Mouse (Mus musculus) retina, embryonic 14.5 days (tissue): ENCODE results near the gene Lgals4.

Source experiments
- DNase-seq: peaks from one replicate; pipeline ENCODE4 v3.0.0-alpha.2; 2015; ENCODE audit warnings: low spot score

Gene Lgals4

DNA sequence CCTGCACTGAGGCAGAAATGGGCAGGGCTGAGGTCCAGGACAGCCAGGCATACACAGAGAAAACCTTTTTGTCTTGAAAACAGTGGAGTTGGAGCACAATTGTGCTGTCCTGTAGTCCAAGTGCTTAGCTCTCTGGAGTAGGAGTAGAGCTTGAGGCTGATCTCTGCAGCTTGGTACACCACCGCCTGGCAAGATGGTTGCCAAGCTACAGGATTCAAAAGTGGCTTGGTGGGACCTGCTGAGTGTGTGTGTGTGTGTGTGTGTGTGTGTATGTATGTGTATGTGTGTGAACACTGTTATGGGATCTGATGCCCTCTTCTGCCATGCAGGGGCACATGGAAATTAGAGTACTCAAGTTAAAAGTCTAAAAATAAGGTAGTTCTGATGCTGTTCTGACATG lies 11.1 kb upstream of the Lgals4 start:
- DNase-seq, result no peak

DNA sequence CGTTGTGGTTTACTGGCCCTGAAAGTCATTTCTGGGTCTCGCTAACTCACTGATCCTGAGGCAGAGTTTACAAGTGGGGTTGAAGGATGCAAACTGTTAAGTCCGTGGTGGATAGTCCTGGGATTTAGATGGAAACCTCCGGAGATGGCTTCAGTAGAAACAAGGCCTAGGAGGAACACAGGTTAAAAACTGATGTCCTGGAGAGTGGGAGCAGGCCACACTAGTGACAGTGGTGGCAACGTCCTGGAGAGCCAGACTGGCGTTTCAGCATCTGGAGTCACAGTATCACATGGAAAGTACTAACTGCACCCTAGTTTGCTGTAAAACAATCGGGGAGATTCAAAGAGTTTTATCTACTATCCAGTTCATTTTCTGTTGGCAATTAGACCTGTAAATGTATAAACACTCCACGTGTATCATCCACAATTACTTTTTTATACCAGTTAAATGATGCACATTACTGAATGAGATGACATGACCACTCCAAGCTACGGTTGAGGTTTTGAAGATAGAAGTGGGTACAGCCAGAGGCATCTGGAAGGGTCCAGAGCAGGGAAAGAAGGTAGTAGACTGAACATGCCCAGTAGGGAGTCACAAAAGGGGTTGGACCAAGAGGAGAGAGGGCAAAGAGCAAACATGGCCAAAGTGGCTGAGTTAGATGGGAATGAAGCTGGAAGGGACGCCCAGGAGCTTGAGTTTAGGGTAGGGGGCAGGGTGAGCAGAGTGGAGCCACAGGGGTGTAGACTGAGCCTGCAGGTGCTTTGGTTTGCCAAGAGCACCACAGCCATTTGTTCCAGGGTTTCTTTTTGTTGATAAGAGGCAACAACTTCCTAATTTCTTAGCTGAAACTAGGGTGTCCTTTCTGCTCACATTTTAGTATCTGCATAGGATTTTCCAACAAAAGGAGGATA lies 10.4 kb upstream of the Lgals4 start:
- no peak for DNase-seq

DNA sequence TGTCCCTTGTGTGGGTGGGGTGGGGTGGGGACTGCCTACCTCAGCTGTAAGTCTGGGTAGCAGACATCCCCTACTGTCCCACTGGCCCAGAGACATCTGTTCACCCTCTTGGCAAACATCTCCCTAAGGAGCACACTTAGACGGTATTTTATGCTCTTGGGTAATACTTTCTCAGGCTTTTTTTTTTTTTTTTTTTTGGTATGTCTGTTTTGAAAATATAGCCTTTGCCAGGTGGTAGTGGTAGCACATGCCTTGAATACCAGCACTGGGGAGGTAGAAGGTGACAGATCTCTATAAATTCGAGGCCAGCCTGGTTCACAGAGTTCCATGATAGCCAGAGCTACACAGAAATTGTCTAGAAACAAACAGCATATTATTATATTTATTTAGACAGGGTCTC lies 9.7 kb upstream of the Lgals4 start:
- no peak for DNase-seq

DNA sequence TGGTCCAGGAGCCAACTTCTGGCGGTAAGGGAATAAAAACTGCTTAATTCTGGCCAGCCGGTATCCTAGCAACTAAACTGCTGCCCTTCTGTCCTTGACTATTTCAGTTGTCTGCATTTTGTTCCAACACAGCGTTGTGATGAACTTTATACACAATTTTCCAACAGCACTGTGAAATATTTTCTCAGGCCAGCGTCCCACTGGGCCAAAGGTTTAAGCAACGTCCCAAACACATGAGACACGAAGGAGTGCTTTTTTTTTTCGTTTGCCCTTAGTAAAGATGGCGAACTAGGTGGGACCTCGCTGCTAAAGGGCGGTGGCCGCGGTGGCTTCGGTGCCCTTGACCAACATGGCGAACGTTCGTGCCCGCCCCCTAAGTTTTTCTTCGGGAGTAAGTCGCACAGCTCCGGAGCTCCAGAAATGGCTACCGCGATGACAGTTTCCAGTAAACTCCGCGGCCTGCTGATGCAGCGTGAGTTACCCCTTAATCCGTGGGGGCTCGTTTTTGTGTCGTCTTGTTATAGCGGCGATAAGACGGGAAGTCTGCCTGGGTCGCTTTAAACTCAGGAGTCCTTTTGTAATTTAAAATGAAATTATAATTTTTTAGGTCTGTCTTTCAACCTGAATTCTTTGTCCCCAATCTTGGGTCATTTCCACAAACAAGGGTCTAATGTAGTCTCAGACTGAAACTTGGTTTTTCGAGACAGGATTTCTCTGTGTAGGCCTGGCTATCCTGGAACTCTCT lies 8.5 kb upstream of the Lgals4 start, which contains the start of gene Ech1:
Gene Ech1, plus strand, starts transcription at position 277 of the 745 bp plus-strand sequence.
- DNase-seq, result peak; percentile 96

DNA sequence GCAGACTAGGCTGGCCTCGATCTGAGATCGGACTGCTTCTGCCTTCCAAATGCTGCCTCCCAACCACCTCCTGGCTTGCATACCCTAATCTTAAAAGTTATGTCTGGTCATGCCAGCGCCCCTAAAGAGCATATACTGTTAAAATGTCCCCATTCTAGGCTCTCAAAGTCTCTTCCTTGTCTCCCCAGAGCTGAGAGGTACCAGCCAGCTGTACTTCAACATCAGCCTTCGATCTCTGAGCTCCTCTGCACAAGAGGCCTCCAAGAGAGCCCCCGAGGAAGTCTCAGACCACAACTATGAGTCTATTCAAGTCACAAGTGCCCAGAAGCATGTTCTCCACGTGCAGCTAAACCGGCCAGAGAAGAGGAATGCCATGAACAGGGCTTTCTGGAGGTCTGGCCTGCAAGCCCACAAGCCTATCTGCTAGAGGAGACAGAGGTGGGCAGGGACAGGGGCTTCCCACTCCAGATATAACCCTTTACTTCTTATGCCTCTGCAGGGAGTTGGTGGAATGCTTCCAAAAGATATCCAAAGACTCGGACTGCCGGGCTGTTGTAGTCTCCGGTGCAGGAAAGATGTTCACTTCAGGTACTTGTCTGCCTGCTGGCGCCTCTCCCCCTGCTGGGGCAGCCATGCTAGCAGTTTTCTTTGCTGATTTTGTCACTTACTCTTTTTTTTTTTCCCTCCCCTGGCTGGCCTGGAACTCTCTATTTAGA lies 7.8 kb upstream of the Lgals4 start:
- no peak for DNase-seq

DNA sequence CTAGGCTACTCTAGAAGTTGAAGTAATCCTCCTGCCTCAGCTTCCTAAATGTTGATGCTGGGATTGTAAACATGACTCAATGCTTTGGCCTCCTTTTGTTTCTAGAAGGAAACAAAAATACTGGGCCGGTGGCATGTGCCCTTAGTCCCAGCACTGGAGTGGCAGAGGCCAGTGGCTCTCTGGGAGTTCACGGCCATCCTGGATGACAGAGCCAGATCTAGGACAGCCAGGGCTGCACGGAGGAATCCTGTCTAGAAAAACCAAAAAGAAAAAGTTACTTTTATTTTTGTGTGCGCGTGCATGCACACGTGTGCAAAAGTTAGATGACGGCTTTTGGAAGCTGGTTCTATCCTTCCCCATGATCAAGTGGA lies 7.3 kb upstream of the Lgals4 start:
- DNase-seq, result no peak

DNA sequence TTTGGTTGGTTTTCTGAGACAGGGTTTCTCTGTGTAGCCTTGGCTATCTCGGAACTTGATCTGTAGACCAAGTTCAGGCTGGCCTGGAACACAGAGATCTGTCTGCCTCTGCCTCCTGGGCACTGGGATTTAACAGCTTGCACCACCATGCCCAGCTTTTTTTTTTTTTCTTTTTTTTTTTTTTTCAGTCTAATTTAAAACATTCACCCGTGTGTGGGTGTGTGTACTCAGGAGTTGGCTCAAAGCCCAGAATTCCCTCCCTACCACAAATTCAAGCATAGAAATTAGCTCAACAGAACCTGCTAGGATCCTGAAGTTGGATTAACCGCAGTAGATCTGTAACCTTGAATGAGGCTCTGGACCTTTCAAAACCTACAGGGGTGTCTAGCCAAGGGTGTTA lies 6.3 kb upstream of the Lgals4 start:
- no peak for DNase-seq

DNA sequence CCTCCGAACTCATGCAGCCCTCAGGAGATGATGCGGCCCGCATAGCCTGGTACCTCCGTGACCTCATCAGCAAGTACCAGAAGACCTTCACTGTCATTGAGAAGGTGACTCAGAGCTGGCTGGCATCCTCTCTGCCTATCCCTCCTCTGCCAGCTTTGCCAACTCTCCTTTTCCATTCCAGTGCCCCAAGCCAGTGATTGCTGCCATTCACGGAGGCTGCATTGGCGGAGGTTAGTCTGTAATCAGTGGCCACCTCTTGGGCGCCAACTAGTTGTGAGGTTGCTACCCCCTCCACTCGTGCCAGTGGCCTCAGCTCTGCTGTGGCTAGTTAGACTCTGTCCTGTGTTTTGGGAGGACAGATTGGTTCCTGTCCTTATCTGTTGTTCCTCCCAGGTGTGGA lies 3.8 kb upstream of the Lgals4 start:
- DNase-seq, result no peak

DNA sequence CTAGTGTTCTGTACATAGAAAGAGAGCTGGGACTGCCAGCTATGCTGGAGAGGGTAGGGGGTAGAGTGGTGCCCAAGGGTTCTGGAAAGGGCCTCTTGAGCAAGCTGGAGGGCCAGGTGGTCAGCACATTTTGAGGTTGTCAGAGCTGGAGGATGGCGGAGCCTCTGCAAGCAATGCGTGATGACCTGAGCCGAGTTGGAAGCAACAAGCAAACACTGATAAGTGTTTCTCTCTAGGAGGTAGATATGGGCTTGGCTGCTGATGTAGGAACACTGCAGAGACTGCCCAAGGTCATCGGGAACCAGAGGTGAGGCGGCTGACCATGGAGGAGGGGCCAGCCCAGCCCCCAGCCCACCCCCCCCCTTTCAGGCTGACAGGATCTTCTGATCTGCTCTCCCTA lies 2.7 kb upstream of the Lgals4 start:
- no peak for DNase-seq

DNA sequence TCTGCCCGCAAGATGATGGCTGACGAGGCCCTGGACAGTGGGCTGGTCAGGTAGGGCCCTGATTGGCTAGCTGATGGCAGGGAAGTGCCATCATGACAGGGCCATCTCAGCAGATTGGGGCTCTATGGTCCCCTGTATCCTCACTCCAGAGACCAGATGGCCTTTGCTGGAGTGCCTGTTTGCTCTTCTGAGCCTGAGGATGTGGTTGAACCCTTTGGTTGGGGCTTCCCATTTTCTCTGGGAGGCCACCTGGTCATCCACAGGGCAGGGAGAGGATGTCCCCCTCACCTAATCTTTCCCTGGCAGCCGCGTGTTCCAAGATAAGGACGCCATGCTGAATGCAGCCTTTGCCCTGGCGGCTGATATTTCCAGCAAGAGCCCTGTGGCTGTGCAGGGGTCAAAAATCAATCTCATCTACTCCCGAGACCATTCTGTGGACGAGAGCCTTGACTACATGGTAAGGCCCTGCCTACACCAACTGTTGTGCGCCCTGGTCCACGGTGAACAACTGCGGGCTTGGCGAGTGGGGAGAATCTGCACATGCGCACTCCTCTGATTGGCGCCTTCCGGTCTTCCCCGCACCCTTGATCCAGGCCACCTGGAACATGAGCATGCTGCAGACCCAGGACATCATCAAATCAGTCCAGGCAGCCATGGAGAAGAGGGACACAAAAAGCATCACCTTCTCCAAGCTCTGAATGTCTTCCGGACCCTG lies 2.1 kb upstream of the Lgals4 start:
- no peak for DNase-seq

DNA sequence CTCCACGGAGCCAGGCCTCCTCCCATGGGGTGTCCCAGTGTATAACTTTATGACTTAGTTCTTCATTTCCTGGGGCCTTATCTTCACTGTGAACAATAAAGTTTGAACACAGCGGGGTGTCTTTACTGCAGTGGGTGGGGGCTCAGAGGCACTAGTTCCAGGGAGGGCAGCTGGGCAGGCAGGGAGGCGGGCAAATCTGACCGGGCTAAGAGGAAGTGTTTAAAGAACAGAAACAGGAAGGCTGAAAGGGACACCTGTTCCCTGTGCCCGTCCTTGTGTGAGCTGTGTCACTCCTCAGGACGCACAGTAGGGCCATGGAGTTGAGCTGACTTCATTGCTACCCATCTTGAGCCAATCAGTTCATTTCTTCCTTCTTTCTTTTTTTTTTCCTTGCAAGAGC lies 1.5 kb upstream of the Lgals4 start:
- no peak for DNase-seq

DNA sequence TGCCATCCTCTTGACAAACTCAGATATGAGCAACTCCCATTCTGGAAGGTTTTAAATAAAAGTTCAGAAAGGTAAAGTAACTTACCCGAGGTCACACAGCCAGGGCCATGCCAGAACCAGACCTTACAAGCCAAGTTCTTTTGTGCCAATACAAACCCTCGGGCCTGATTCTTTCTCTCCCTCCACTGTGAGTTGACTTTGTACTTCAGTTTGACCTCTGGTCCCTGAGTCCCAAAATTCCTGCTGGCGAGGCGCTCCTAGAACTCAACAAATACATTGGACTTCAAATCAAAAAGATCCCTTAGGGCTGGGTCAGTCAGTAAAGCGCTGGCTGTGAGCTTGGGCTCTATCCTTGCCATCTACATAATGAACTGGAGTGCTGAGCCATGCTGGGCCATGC lies 3.3 kb downstream of the Lgals4 start:
- DNase-seq, result no peak

DNA sequence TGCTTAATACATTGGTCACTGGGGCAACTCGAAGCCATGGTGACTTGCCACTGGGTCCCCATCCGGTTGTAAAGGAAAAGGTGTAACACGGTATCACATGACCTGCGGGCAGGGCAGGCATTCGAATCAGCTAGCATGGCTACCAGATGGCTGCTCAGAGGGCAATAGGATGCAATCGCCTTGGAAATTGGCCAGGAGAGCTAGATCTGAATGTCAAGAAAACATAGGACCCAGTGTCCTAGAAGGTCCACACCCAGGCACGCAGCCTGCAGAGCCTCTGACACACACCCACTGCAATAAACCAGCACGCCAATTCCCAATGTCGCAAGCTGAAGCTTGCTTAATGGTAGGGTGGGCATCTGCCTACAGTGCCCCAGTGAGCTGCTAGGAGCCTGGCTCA lies 4.7 kb downstream of the Lgals4 start:
- no peak for DNase-seq

DNA sequence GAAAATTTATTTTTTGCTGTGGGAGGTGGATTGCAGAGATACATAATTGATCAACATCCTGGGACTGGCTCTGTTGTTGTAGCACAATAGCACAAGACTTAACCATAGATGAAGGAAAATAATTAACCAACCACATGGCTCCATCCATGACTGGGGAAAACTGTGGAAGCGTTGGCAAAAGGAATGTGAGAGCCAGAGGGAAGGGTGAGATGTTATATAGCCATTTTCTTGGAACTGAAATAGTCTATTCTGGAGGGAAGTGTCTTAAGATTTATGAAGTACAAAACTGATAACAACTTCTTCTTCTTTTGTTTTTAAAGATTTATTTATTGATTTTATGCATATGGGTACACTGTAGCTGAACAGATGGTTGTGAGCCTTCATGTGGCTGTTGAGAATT lies 13.6 kb downstream of the Lgals4 start:
- no peak for DNase-seq

DNA sequence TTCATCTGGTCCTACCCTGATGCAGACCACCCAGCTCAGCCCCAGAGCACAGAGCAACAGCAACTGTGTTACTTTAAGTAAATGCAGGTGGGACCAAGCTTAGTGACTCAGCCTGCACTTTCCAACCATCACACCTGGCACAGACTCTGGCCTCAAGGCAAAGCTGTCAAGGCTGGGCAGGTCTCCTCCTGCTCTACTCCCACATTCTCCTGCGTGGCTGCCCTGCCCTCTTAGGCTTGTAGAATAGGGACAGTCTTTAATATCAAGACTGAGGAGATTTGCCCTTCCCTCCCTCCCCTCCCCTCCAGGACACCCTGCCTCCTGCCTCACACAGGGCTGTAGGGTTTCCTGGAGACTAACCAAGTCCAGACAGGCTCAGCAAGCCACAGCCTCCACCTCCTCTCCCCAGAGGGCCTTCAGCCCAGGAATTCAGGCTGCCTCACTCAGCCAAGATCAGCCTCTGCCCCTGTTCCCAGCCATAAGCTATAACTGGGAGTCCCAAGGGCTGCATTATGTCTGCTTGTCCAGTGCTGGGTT lies 16.1 kb downstream of the Lgals4 start:
- no peak for DNase-seq

DNA sequence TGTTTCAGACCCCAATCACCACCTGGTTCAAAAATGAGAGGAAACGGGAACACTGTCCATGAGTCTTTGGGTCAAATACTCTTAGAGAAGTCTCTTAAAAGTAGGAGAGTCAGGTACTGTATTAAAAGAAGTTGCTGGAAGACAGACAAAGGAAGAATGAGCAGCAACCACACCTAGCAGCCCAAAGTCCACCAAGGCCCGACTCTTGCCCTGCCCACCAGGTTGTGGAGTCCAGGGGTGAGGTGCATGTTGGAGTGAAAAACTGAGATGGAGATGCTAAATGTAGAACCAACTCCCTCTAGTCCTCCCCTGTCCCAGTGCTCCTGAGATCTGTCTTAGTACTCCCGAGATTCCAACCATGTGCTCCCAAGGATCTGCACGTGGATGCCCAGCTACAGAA lies 17.0 kb downstream of the Lgals4 start:
- no peak for DNase-seq

DNA sequence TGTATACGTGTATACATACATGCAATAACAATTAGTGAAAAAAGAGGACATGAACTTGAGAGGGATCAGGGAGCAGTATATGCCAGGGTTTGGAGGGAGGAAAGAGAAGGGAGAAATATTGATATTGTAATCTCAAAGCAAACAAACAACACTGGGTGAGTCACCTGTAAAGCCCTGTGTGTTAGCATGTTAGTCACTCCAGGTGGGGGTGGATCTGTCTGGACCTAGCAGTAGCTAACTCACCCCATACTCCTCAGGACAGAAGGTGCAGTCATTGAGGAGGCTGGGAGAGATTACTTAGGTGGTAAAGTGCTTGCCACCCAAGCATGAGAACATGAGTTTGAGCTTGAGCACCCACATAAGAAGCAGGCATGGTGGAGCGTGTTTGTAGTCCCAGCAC lies 26.3 kb downstream of the Lgals4 start:
- DNase-seq, result no peak

DNA sequence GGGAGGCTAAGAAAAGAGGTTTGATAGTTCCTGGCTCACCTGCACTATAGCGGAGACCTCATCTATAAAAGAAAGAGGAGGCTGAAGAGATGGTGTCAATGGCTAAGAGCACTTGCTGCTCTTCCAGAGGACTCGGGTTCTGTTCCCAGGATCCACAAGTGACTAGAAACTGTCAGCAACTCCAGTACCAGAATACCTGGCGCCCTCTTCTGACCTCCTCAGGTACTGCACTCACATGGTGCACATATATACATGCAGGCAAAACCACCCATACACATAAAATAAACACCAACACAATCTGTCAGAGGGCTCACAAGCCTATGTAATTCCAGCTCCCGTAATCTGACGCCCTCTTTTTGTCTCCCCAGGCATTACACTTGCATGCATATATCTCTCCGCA lies 27.2 kb downstream of the Lgals4 start:
- no peak for DNase-seq

DNA sequence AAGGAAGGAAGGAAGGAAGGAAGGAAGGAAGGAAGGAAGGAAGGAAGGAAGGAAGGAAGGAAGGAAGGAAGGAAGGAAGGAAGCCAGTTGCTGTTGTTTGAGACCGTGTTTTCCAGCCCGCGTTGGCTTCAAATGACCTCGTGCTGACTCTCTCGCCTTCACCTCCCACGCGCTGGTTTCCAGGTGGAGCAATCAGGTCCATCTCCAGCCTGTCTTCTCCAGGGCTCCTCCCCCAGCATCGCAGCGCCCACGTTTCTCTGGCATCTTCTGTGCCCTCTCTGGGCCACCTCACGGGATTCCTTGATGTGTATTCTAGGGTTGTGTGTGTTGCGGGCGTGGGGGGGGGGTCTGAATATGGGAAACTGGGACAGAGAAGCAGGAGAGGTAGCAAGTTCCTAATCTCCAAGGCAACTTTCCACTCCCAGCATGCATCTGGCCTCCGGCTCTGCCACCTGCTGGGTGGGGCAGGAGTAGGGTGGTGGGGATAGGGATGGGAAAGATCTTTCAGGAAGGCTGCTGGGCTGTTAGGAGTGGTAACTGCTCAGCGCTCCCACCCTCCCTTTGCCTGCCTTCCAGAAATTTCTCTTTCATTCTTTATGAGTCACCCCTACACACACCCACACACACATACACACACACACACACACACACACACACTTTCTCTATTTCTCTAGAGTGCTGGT lies 29.3 kb downstream of the Lgals4 start:
- no peak for DNase-seq

DNA sequence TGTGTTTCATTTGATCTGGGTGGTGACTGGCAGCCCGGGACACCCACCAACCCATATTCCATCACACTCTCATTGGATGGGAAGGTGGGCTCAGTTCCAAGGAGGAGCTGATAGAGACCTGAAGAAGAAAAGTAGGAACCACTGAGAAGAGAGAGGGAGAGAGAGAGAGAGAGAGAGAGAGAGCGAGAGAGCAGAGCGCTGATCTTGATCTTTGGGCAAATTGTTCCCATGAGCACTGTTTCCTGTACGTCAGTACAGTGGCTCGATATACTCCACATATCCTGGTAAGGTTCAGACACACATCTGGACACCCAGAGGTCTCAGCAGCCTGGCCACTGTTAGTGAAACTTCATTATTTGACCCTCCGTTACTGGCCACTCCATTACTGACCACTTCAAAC lies 29.9 kb downstream of the Lgals4 start, which contains the start of gene Lgals7:
Gene Lgals7, plus strand, starts transcription at position 314 of the 400 bp plus-strand sequence.
- DNase-seq, result no peak

DNA sequence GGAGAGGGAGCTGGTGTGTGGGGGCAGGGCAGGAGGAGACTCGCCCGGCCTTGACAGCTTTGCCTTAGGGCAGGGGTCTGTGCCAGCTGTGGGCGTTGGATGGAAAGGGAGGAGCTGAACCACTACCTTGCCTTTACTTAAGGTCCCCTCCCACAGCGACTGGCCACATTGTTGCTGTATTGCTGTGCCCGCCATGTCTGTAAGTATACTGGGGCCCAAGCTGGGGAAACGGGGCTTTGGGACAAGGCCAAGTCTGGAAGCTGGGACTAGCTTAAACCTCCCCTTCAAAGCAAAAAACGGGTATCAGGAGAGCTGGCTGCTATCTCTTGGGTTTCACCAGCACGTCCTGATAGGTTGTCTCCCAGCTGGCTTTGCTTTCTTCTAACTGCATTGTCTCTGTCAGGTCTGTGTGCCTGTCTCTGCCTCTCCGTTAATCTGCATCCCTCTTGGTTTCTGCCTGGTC lies 30.7 kb downstream of the Lgals4 start:
- DNase-seq, result no peak
